Mouse (Mus musculus): ENCODE data around the gene Sh3bp5. TPM values are rescaled to one million over a fixed set of nuclear protein-coding genes. Genes with fewer than 3 reads are reported as not detected.

Sh3bp5 gene
- polyA plus RNA-seq, 1 experiment from 2014 or later, result 14.3 TPM

DNA sequence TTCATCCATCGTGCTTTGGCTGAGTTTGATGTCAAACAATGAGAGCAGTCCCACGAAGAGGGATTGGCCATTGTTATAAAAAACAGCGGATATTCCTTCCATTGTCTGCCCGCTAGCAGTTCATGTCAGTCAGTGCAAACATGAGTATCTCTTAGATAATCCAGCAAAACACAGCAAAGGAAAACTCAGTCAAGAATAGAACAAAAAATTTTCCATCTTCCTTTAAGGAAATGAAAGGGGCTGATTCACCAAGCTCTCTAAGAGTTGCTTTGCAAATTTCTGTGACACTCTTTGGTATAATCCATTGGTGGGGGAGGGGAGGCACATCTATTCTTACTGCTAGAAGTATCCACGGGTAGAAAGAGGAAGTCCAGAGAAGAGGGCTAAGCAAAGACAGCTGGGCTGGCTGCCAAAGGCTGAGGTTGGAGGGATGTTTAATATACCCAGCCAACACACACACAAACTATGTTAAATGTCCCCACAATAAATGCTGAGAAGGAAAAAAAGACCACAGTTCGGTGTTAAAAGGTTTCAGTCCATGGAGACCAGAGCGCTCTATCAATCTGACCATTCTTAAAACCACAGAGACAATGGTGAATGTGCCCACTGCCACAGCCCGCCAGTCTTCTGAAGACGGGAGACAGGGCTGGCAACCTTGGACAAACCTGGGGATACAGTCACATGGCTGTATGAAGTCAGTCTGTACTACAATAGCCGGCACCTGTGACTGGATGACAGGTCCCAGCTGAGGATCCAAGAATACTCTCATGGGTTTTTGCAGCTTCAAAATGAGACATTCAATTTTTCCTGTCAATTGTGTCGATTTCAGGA is 12.7 kb downstream of the Sh3bp5 start:
- Histone ChIP-seq H3K9me3 (ENCODE audit: control insufficient read depth, low read length) (no peaks in the 10 kb centered on the region), H3K4me1 (ENCODE audit: control insufficient read depth, insufficient read depth, low read length) (peaks cover 25% of the 10 kb centered on the region), H3K4me2 (replicated peaks; ENCODE audit: low read depth, low read length) (no peak overlapping the region), H3K27ac (ENCODE audit: low read depth, low read length) (peak overlapping the region; percentile 55; the same call in 1 of the 2 replicates), H3K4me3 (ENCODE audit: low read length) (no peak overlapping the region), H3K27me3 (ENCODE audit: control insufficient read depth, insufficient read depth, low read length) (no peaks in the 10 kb centered on the region), H3K36me3 (ENCODE audit: control insufficient read depth, insufficient read depth, low read length) (0 out of 2 replicates have a peak, but pooled peaks cover 2% of the 10 kb centered on the region), H3K9ac (ENCODE audit: low read depth, low read length) (no peak overlapping the region)
- ATAC-seq (ENCODE audit: low FRiP score, low TSS enrichment), result no peak
- WGBS, result 75% methylated on average over 11 of the region's 11 CpGs

DNA sequence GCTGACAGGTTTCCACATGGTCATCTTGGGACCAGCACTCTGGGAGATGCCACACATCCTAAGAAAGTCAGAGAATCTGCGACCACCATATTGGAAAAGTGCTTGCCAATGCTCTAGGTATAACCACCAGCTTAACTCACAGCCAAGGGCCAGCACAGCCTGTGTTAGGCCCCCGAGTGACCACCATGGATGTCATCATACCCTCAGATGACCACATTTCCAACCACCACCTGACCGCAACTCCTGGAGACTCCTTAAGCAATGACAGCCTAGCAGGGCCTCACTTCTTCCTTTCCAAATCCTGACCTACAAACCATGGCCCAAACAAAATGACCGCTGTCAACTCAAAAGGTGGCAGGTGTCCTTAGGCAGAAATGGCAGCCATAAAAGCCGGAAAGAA is 13.5 kb downstream of the Sh3bp5 start:
- Histone ChIP-seq H3K9me3 (ENCODE audit: control insufficient read depth, low read length) (no peaks in the 10 kb centered on the region), H3K4me2 (replicated peaks; ENCODE audit: low read depth, low read length) (no peak overlapping the region), H3K27me3 (ENCODE audit: control insufficient read depth, insufficient read depth, low read length) (no peaks in the 10 kb centered on the region), H3K9ac (ENCODE audit: low read depth, low read length) (no peak overlapping the region), H3K27ac (ENCODE audit: low read depth, low read length) (no peak overlapping the region; the same call in 1 of the 2 replicates), H3K4me1 (ENCODE audit: control insufficient read depth, insufficient read depth, low read length) (peaks cover 22% of the 10 kb centered on the region), H3K36me3 (ENCODE audit: control insufficient read depth, insufficient read depth, low read length) (0 out of 2 replicates have a peak, but pooled peaks cover under 1% of the 10 kb centered on the region), H3K4me3 (ENCODE audit: low read length) (no peak overlapping the region)
- no peak for ATAC-seq (ENCODE audit: low FRiP score, low TSS enrichment)
- WGBS, result 95% methylated on average over 5 of the region's 5 CpGs

DNA sequence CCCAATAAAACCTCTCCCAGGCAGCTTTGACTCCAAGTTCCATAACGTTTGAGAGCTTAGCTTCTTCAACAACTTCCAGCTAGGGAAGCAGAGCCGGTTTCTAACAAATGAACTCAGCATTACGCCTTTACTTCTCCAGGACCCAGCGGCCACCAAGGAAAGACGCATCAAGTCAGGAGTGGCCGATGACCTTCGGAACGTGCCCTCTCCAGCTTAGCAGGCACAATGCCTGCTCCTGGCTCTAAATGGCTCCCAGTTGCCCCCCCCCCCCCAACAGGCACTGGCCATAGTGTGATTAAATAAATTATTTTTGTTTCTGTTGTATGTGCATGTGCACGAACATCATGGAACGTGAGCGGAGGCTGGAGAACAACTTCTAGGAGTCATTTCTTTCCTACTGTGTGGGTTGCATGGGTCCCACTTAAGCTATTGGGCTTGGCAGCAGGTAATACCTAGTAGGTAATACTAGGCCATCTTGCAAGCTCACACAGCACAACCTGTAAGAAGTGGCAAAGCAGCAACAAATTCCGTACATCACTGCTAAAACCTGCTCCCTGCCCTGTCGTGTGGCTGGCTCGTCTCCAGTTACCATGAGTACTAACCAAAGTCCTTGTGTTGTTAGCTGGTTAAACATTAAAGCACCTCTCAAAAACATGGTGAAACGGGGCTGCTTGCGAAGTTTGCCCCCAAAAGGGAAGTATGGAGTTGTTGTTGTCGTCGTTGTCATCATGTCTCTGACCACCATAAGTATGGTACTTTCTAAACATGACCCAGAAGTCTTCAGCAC is 14.2 kb downstream of the Sh3bp5 start:
- no peaks in the 10 kb centered on the region for H3K9me3 ChIP-seq (ENCODE audit: control insufficient read depth, low read length)
- WGBS, result 72% methylated on average over 18 of the region's 18 CpGs

DNA sequence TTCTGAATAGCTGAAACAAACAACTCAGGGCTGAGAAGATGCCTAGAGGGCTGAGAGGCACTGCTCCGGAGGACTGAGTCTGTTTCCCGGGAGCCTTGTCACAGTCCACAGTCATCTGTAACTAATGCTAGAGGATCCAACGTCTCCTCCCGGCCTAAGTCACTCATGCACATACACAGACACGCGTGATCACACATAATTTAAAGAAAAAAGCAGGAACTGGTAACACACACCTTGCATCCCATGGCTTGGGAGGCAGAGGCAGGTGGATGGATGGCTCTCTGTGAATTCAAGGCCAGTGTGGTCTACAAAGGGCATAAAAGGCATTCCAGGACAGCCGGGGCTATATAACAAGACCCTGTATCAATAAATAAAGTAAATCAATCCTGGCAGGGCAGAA is 14.9 kb downstream of the Sh3bp5 start:
- H3K4me1 ChIP-seq (ENCODE audit: control insufficient read depth, insufficient read depth, low read length), result peaks cover 26% of the 10 kb centered on the region
- 0 out of 2 replicates have a peak overlapping the region, but pooled peaks have one; percentile 32 for H3K27ac ChIP-seq (ENCODE audit: low read depth, low read length)
- no peaks in the 10 kb centered on the region for H3K9me3 ChIP-seq (ENCODE audit: control insufficient read depth, low read length)
- H3K9ac ChIP-seq (ENCODE audit: low read depth, low read length), result no peak overlapping the region
- ATAC-seq (ENCODE audit: low FRiP score, low TSS enrichment), result peak; percentile 70
- no peak overlapping the region for H3K4me3 ChIP-seq (ENCODE audit: low read length)
- WGBS, result 27% methylated on average over 7 of the region's 7 CpGs
- no peaks in the 10 kb centered on the region for H3K27me3 ChIP-seq (ENCODE audit: control insufficient read depth, insufficient read depth, low read length)
- H3K36me3 ChIP-seq (ENCODE audit: control insufficient read depth, insufficient read depth, low read length), result no peaks in the 10 kb centered on the region
- H3K4me2 ChIP-seq (replicated peaks; ENCODE audit: low read depth, low read length), result no peak overlapping the region

More for the DNA sequence above, 14.2 kb downstream of the Sh3bp5 start:
- Histone ChIP-seq H3K4me3 (ENCODE audit: low read length) (no peak overlapping the region), H3K36me3 (ENCODE audit: control insufficient read depth, insufficient read depth, low read length) (no peaks in the 10 kb centered on the region), H3K4me2 (replicated peaks; ENCODE audit: low read depth, low read length) (no peak overlapping the region), H3K27me3 (ENCODE audit: control insufficient read depth, insufficient read depth, low read length) (no peaks in the 10 kb centered on the region), H3K4me1 (ENCODE audit: control insufficient read depth, insufficient read depth, low read length) (peaks cover 22% of the 10 kb centered on the region), H3K27ac (ENCODE audit: low read depth, low read length) (0 out of 2 replicates have a peak overlapping the region, but pooled peaks have one; percentile 32), H3K9ac (ENCODE audit: low read depth, low read length) (no peak overlapping the region)
- ATAC-seq (ENCODE audit: low FRiP score, low TSS enrichment), result no peak

DNA sequence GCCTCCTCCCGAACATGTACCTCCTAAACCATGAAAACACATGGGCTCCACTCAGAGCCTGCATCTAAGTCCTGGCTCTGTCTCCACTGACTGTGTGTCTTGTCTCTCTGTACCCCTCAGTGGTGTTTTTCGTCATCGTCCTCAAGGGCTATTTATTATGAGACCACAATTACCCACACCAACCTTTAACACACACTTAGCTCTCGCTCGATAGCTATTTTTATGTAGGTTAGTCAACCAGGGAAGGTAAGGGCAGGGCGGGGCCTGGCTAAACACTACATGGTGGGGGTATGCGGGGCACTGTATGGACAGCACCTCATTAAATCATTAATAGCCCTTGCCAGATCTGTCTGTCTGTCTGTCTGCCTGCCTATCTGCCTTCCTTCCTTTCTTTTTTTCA is 15.3 kb downstream of the Sh3bp5 start:
- H3K36me3 ChIP-seq (ENCODE audit: control insufficient read depth, insufficient read depth, low read length), result no peaks in the 10 kb centered on the region
- no peaks in the 10 kb centered on the region for H3K9me3 ChIP-seq (ENCODE audit: control insufficient read depth, low read length)
- 56% methylated on average over 7 of the region's 7 CpGs for WGBS
- H3K4me1 ChIP-seq (ENCODE audit: control insufficient read depth, insufficient read depth, low read length), result peaks cover 26% of the 10 kb centered on the region
- H3K9ac ChIP-seq (ENCODE audit: low read depth, low read length), result no peak overlapping the region
- H3K4me2 ChIP-seq (replicated peaks; ENCODE audit: low read depth, low read length), result no peak overlapping the region
- ATAC-seq (ENCODE audit: low FRiP score, low TSS enrichment), result no peak
- no peak overlapping the region for H3K27ac ChIP-seq (ENCODE audit: low read depth, low read length)
- H3K27me3 ChIP-seq (ENCODE audit: control insufficient read depth, insufficient read depth, low read length), result no peaks in the 10 kb centered on the region
- H3K4me3 ChIP-seq (ENCODE audit: low read length), result no peak overlapping the region

DNA sequence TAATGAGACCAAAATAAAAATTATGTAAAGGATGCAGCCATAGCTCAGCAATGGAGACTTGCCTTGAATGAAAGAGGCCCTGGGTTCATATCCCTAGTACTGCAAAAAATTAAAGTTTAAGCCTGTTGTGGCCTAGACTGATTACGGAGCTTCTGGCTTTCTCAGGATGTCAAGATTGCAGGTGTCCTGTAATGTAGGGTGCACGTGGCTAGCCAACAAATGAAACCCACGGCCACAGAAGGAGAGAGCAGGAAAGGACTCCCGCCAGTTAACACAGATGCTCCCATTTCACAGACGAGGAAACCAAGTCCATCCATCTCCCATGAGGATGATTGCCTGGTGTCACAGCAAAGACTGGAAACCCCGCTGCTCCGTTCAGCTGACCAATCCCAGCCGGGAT is 15.7 kb downstream of the Sh3bp5 start:
- no peak for ATAC-seq (ENCODE audit: low FRiP score, low TSS enrichment)
- 95% methylated on average over 8 of the region's 8 CpGs for WGBS
- Histone ChIP-seq H3K4me2 (replicated peaks; ENCODE audit: low read depth, low read length) (no peak overlapping the region), H3K9ac (ENCODE audit: low read depth, low read length) (no peak overlapping the region), H3K4me1 (ENCODE audit: control insufficient read depth, insufficient read depth, low read length) (peaks cover 26% of the 10 kb centered on the region), H3K4me3 (ENCODE audit: low read length) (no peak overlapping the region), H3K9me3 (ENCODE audit: control insufficient read depth, low read length) (no peaks in the 10 kb centered on the region), H3K36me3 (ENCODE audit: control insufficient read depth, insufficient read depth, low read length) (no peaks in the 10 kb centered on the region), H3K27me3 (ENCODE audit: control insufficient read depth, insufficient read depth, low read length) (no peaks in the 10 kb centered on the region), H3K27ac (ENCODE audit: low read depth, low read length) (no peak overlapping the region)

DNA sequence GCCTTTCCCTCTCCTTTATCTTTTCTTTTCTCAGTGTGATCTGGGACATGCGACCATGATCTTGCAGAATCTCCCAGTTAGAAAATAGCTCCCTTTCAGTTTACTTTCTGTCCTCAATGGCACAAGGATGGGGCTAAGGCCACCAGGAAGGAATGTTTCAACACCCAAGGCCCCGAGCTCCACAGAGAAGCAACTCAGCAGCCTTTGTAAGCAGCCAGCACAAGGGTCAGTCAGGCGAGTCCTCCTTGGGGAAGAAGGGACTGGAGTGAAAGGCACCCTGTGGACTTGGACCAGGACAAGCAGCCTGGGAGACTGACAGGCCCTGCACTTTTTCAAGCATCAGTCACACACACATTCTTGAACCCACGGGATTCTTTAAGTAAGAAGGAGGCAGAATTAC is 16.6 kb downstream of the Sh3bp5 start:
- 47% methylated on average over 4 of the region's 4 CpGs for WGBS
- no peaks in the 10 kb centered on the region for H3K9me3 ChIP-seq (ENCODE audit: control insufficient read depth, low read length)
- no peak overlapping the region for H3K4me2 ChIP-seq (replicated peaks; ENCODE audit: low read depth, low read length)
- peaks cover 32% of the 10 kb centered on the region for H3K4me1 ChIP-seq (ENCODE audit: control insufficient read depth, insufficient read depth, low read length)
- H3K9ac ChIP-seq (ENCODE audit: low read depth, low read length), result no peak overlapping the region
- no peak for ATAC-seq (ENCODE audit: low FRiP score, low TSS enrichment)
- H3K27ac ChIP-seq (ENCODE audit: low read depth, low read length), result no peak overlapping the region
- H3K4me3 ChIP-seq (ENCODE audit: low read length), result no peak overlapping the region
- H3K27me3 ChIP-seq (ENCODE audit: control insufficient read depth, insufficient read depth, low read length), result no peaks in the 10 kb centered on the region
- no peaks in the 10 kb centered on the region for H3K36me3 ChIP-seq (ENCODE audit: control insufficient read depth, insufficient read depth, low read length)

DNA sequence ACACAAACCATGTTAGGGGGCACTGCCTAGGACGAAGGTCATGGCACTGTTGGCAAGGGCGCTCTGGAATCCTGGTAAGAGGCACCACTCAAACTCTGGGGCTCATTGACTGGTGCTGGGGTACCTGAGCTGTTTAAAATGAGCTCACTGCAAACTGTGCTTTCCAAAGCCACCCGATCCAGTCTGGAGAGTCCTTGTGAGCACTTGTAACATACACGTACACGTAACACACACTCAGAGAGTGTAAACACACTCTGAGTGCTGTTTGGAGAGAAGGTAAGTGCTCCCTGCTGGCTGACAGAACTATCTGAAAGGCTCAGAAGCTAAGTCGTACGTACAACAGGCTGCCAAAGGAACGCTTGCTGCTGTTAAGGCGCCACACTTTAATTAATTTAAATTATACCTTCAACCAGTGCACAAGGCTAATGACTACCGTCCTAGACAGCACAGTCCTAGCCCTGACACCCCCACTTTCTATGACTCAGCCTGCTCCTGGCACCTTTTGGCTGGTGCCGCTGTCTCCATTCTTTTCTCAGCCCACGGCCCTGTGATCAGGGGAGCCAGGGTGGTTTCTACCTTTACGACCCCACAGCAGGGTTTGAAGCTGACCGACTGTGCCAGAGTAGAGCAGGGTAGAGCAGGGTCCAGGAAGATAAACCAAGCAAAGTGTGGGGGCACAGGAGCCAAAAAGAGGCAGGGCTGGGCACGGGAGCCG is 18.9 kb downstream of the Sh3bp5 start:
- no peaks in the 10 kb centered on the region for H3K9me3 ChIP-seq (ENCODE audit: control insufficient read depth, low read length)
- no peak overlapping the region for H3K9ac ChIP-seq (ENCODE audit: low read depth, low read length)
- H3K27me3 ChIP-seq (ENCODE audit: control insufficient read depth, insufficient read depth, low read length), result no peaks in the 10 kb centered on the region
- H3K4me1 ChIP-seq (ENCODE audit: control insufficient read depth, insufficient read depth, low read length), result peaks cover 34% of the 10 kb centered on the region
- ATAC-seq (ENCODE audit: low FRiP score, low TSS enrichment), result no peak
- H3K4me2 ChIP-seq (replicated peaks; ENCODE audit: low read depth, low read length), result no peak overlapping the region
- no peak overlapping the region for H3K27ac ChIP-seq (ENCODE audit: low read depth, low read length)
- WGBS, result 70% methylated on average over 16 of the region's 16 CpGs
- no peaks in the 10 kb centered on the region for H3K36me3 ChIP-seq (ENCODE audit: control insufficient read depth, insufficient read depth, low read length)
- H3K4me3 ChIP-seq (ENCODE audit: low read length), result no peak overlapping the region
